Mouse (Mus musculus) urinary bladder, adult 18-20 months (tissue): ENCODE data around the gene Spic.
"Not testable (repeated sequence)": the region's sequence is repeated elsewhere in the genome, so short reads cannot be mapped to it uniquely, and the experiment has no call there.

Source experiments
- DNase-seq, 2 experiments: peaks; one replicate each; pipeline ENCODE4 v3.0.0; 2022; ENCODE audit warnings: low spot score in 2 of 2, mixed read lengths in 2 of 2

Gene Spic

GRCm38 (mm10) chr10:88684925-88685324, at the start of gene Spic:
TSS of gene Spic (minus strand) at chr10:88685015.
- DNase-seq: no peak

GRCm38 (mm10) chr10:88732309-88732622, 47.5 kb upstream of the Spic start:
- no peak for DNase-seq

GRCm38 (mm10) chr10:88731496-88732308, 46.9 kb upstream of the Spic start:
- DNase-seq: no peak

GRCm38 (mm10) chr10:88730571-88731495, 46.0 kb upstream of the Spic start, which contains the start of gene Arl1:
TSS of gene Arl1 (plus strand) at chr10:88730858.
- DNase-seq: peak; percentile 92 to 98

GRCm38 (mm10) chr10:88728166-88728565, 43.4 kb upstream of the Spic start:
- no peak for DNase-seq

- DNase-seq: peak in 1 of 2 experiments; percentile 5
Observed at GRCm38 (mm10) chr10:88727128-88727527, 42.3 kb upstream of the Spic start.

- no peak for DNase-seq
Observed at GRCm38 (mm10) chr10:88725343-88725742, 40.5 kb upstream of the Spic start.

- no peak for DNase-seq
Observed at GRCm38 (mm10) chr10:88719618-88720017, 34.8 kb upstream of the Spic start.

GRCm38 (mm10) chr10:88717756-88718025, 32.9 kb upstream of the Spic start:
- DNase-seq: no peak

GRCm38 (mm10) chr10:88716986-88717755, 32.4 kb upstream of the Spic start:
- no peak for DNase-seq

- DNase-seq: no peak
Observed at GRCm38 (mm10) chr10:88715621-88716020, 30.8 kb upstream of the Spic start.

GRCm38 (mm10) chr10:88714744-88715143, 29.9 kb upstream of the Spic start:
- DNase-seq: no peak

GRCm38 (mm10) chr10:88712359-88712758, 27.5 kb upstream of the Spic start:
- no peak for DNase-seq

- DNase-seq: no peak
Observed at GRCm38 (mm10) chr10:88708671-88709523, 24.1 kb upstream of the Spic start.

GRCm38 (mm10) chr10:88700938-88701337, 16.1 kb upstream of the Spic start:
- no peak for DNase-seq

GRCm38 (mm10) chr10:88682904-88683563, 1.8 kb downstream of the Spic start:
- no peak for DNase-seq

GRCm38 (mm10) chr10:88672825-88673224, 12.0 kb downstream of the Spic start:
- DNase-seq: no peak

- no peak for DNase-seq
Observed at GRCm38 (mm10) chr10:88672123-88672522, 12.7 kb downstream of the Spic start.

- DNase-seq: no peak
Observed at GRCm38 (mm10) chr10:88669719-88670118, 15.1 kb downstream of the Spic start.

- not testable (repeated sequence) for DNase-seq
Observed at GRCm38 (mm10) chr10:88663856-88664255, 21.0 kb downstream of the Spic start.

GRCm38 (mm10) chr10:88658918-88659317, 25.9 kb downstream of the Spic start:
- DNase-seq: no peak
